Mouse (Mus musculus) intestine, embryonic 16.5 days (tissue): ENCODE data around the gene Rps6ka5. TPM values are rescaled to one million over a fixed set of nuclear protein-coding genes. Genes with fewer than 3 reads are reported as not detected.

ENCODE experiments used
- ATAC-seq: fragments of 200-750 bp; cut with Nextera tagmentation; 2 replicates; pipeline ENCODE4 v1.8.0; 2017; ENCODE audit warnings: moderate TSS enrichment, moderate library complexity
- H3K27ac ChIP-seq: fragments of 300-500 bp; sonication (generic); 2 replicates; pipeline ENCODE4 v1.5.1; 2014; ENCODE audit warnings: mild to moderate bottlenecking, low read length
- H3K27me3 ChIP-seq: fragments of 300-500 bp; sonication (generic); replicated peaks from 2 replicates; pipeline ENCODE4 v1.6.1; 2014; ENCODE audit warnings: low read length, control low read depth, mixed read lengths; ENCODE audit not compliant: control insufficient read depth, insufficient read depth
- H3K36me3 ChIP-seq: fragments of 300-500 bp; sonication (generic); 2 replicates; pipeline ENCODE4 v1.6.1; 2014; ENCODE audit warnings: low read length, control low read depth; ENCODE audit not compliant: control insufficient read depth, insufficient read depth
- H3K4me1 ChIP-seq: fragments of 300-500 bp; sonication (generic); 2 replicates; pipeline ENCODE4 v1.6.1; 2014; ENCODE audit warnings: low read length, control low read depth, mixed read lengths; ENCODE audit not compliant: control insufficient read depth, insufficient read depth
- H3K4me2 ChIP-seq: fragments of 300-500 bp; sonication (generic); 2 replicates; pipeline ENCODE4 v1.6.1; 2014; ENCODE audit warnings: low read depth, low read length, control low read depth
- H3K4me3 ChIP-seq: fragments of 300-500 bp; sonication (generic); 2 replicates; pipeline ENCODE4 v1.5.1; 2014; ENCODE audit warnings: mild to moderate bottlenecking, low read length
- H3K9ac ChIP-seq: fragments of 300-500 bp; sonication (generic); 2 replicates; pipeline ENCODE4 v1.6.1; 2014; ENCODE audit warnings: low read depth, low read length
- H3K9me3 ChIP-seq: fragments of 300-500 bp; sonication (generic); 2 replicates; pipeline ENCODE4 v1.6.1; 2016; ENCODE audit warnings: low read length, control low read depth; ENCODE audit not compliant: control insufficient read depth
- WGBS: fragments of 180-500 bp; shearing (Covaris S2); extraction: QIAGEN DNeasy Blood & Tissue Kit; methylation state at CpG from one replicate; pipeline ENCODE4 v1.1.7; 2014; 5-methylcytosine and 5-hydroxymethylcytosine counted together
- polyA plus RNA-seq: library from polyadenylated mRNA; unstranded; fragments of >200 nt; fragmentation: Nextera tagmentation; extraction: Ambion mirVana; gene quantifications from 2 replicates; pipeline ENCODE4 v1.2.1, GENCODE M21; 2015

Rps6ka5 gene
- polyA plus RNA-seq, 1 experiment from 2014 or later = 1.9 TPM

DNA sequence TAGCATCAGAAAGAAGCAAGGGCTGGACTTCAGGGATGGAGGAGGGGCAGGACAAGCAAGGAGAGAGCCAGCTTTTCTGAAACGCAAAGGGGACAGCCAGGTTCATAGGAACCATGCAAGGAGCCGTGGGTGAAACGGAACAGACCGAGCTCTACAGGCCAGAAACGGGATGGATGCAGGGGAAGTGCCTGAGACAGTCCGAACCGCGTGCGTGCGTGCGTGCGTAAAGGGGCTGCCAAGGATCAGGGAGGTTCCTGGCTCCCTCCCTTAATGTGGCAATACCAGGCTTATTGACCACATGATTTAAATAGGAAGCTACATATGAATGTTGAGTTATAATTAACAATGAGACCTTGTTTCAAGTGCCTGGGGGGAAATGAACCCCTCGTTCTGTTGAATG, 227.3 kb downstream of the Rps6ka5 start:
- Histone ChIP-seq H3K9me3 (no peaks in the 10 kb centered on the region), H3K4me1 (peaks cover 6% of the 10 kb centered on the region; the same call in 1 of the 2 replicates), H3K27me3 (no peaks in the 10 kb centered on the region), H3K27ac (no peak overlapping the region), H3K4me3 (no peak overlapping the region), H3K4me2 (no peak overlapping the region), H3K9ac (no peak overlapping the region), H3K36me3 (no peaks in the 10 kb centered on the region)
- WGBS = 88% methylated on average over 13 of the region's 13 CpGs
- no peak for ATAC-seq

Other genes with a start within 250 kb of the Rps6ka5 start
- gene Ttc7b, start 206.2 kb downstream of the Rps6ka5 start, polyA plus RNA-seq = 2.4 and 2.8 TPM in 2 replicates
- 2.6 TPM in 2 replicates for gene Dglucy, start 52.1 kb upstream of the Rps6ka5 start, polyA plus RNA-seq
- gene Gpr68, start 181.2 kb upstream of the Rps6ka5 start, polyA plus RNA-seq = 0.48 and 0.56 TPM in 2 replicates